Mouse (Mus musculus) Patski (cell line): Measurements from ENCODE around the gene Gm20736. TPM values are rescaled to one million over a fixed set of nuclear protein-coding genes. Genes with fewer than 3 reads are reported as not detected.
"Not testable (repeated sequence)": the region's sequence is repeated elsewhere in the genome, so short reads cannot be mapped to it uniquely, and the experiment has no call there.

ENCODE experiments used
- ATAC-seq: fragments of 100-300 bp; one replicate; pipeline ENCODE4 v1.8.0; 2021
- CTCF ChIA-PET: fragments of 350-600 bp; sonication (Branson Sonifier 250); formaldehyde crosslinking; loops from one replicate; lab custom pipeline; 2022; ENCODE audit warnings: inconsistent platforms; lab: Charles Lee
- POLR2A ChIA-PET: fragments of 350-600 bp; sonication (Branson Sonifier 250); formaldehyde crosslinking; loops from one replicate; lab custom pipeline; 2022; ENCODE audit warnings: antibody characterized with exemption, inconsistent platforms; lab: Charles Lee
- DNase-seq: peaks from one replicate; pipeline ENCODE4 v3.0.0-alpha.2; 2011; ENCODE audit warnings: low read depth, low spot score
- H3K27me3 ChIP-seq: fragments of 371-371 bp; one replicate; pipeline ENCODE4 v1.5.1; 2021
- in situ Hi-C: fragments of 300-500 bp; cut with MboI; formaldehyde crosslinking; loops from 3 replicates; pipeline ENCODE4 v1.11.1; 2018; ENCODE audit warnings: low pct_unique_long_range_greater_than_20kb, mixed read lengths
- polyA plus RNA-seq: library from polyadenylated mRNA; unstranded; gene quantifications from one replicate; pipeline ENCODE4 v1.2.3, GENCODE M21; 2021

Gm20736 gene
- polyA plus RNA-seq = not detected

DNA sequence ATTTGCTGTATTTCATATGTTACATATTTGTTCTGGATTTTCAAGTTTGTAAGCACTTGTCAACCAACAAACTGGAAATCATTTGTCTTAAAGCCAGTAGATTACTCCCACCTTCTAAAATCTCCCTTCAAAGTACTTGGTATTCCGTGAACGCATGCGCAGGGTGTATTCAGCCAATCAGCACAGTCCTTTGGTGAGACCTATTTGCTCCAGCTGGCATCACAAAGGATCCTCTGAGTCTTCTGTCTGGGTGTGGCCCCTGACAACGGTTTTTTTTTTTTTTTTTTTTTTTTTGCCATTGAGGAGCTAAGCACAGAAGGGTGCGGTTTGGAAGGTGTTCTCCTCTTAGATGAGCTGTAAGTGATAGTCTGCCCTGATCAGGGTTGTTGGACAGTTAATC lies at the start of gene Gm20736:
Gm20736 (plus strand) TSS at position 301 of the 400 bp plus-strand sequence.
- POLR2A ChIA-PET, ATAC-seq, in situ Hi-C loops, H3K27me3 ChIP-seq, DNase-seq, CTCF ChIA-PET: not testable (repeated sequence)

Other genes starting within 250 kb of the Gm20736 start
- not detected for gene Gm20924, start 170.2 kb upstream of the Gm20736 start, polyA plus RNA-seq